Mouse (Mus musculus): ENCODE measurements around the gene Etv6. TPM values are rescaled to one million over a fixed set of nuclear protein-coding genes. Genes with fewer than 3 reads are reported as not detected.
A peak's percentile ranks its signal among the peaks of the same experiment; 100 is the strongest.
"Not testable (repeated sequence)": the region's sequence is repeated elsewhere in the genome, so short reads cannot be mapped to it uniquely, and the experiment has no call there.

Gene Etv6
- polyA plus RNA-seq (2015; fragmentation: Nextera tagmentation; extraction: Ambion mirVana) = 5.5 and 6.8 TPM in 2 replicates

GRCm38 (mm10) chr6:134035490-134036405 is at the start of gene Etv6:
Gene Etv6 (plus strand): TSS chr6:134035700.
- H3K4me1 ChIP-seq = peaks cover 39% of the 10 kb centered on the region

DNA sequence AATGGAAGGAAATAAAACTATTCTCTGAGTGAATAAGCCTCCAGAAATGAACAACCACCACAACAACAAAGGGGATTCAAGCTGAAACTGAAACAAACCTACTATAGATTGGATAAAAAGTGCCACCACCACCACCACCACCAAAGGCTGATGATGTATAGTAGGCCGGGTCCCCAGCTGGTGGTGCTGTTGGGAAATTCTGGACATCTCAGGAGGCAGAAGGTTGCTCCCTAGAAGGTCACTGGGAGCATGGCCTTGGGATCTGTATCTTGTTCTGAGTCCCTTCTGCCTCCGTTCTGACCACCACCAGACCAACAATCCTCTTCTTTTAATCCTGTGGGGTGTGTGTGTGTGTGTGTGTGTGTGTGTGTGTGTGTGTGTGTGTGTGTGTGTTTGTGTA is 49.3 kb upstream of the Etv6 start:
- ATAC-seq (replicated peaks) = no peak
- Histone ChIP-seq H3K4me1 (peaks cover 6% of the 10 kb centered on the region; the same call in 1 of the 2 replicates), H3K27ac (replicated peaks) (no peak overlapping the region), H3K36me3 (no peaks in the 10 kb centered on the region), H3K9me3 (no peaks in the 10 kb centered on the region), H3K4me3 (no peak overlapping the region), H3K9ac (replicated peaks) (no peak overlapping the region), H3K27me3 (no peaks in the 10 kb centered on the region), H3K4me2 (replicated peaks) (no peak overlapping the region)
- 77% methylated on average over 2 of the region's 2 CpGs for WGBS

More at GRCm38 (mm10) chr6:134035490-134036405, at the start of gene Etv6:
- Histone ChIP-seq H3K9ac (replicated peaks) (peak within 1 kb of the TSS; percentile 99), H3K36me3 (no peaks in the 10 kb centered on the region), H3K9me3 (no peaks in the 10 kb centered on the region), H3K27me3 (no peaks in the 10 kb centered on the region), H3K4me2 (replicated peaks) (peak within 1 kb of the TSS; percentile 65), H3K4me3 (peak within 1 kb of the TSS; percentile 72), H3K27ac (replicated peaks) (peak within 1 kb of the TSS; percentile 100)
- ATAC-seq (replicated peaks) = peak; percentile 66
- WGBS = under 1% methylated on average over 75 of the region's 78 CpGs

GRCm38 (mm10) chr6:133987068-133987591 is 48.4 kb upstream of the Etv6 start:
- Histone ChIP-seq H3K27ac (replicated peaks) (no peak overlapping the region), H3K36me3 (no peaks in the 10 kb centered on the region), H3K4me2 (replicated peaks) (no peak overlapping the region), H3K9ac (replicated peaks) (no peak overlapping the region), H3K9me3 (no peaks in the 10 kb centered on the region), H3K4me3 (no peak overlapping the region), H3K4me1 (peaks cover 6% of the 10 kb centered on the region; the same call in 1 of the 2 replicates), H3K27me3 (no peaks in the 10 kb centered on the region)
- WGBS = 48% methylated on average over 2 of the region's 2 CpGs
- no peak for ATAC-seq (replicated peaks)

- Histone ChIP-seq H3K4me3 (no peak overlapping the region), H3K27ac (replicated peaks) (no peak overlapping the region), H3K27me3 (no peaks in the 10 kb centered on the region), H3K36me3 (no peaks in the 10 kb centered on the region), H3K4me1 (peaks cover 6% of the 10 kb centered on the region; the same call in 1 of the 2 replicates), H3K4me2 (replicated peaks) (no peak overlapping the region), H3K9ac (replicated peaks) (no peak overlapping the region), H3K9me3 (no peaks in the 10 kb centered on the region)
- 39% methylated on average over 9 of the region's 9 CpGs for WGBS
- ATAC-seq (replicated peaks) = no peak
Observed at GRCm38 (mm10) chr6:133988011-133988410, 47.5 kb upstream of the Etv6 start.

GRCm38 (mm10) chr6:133997461-133997860 is 38.0 kb upstream of the Etv6 start:
- Histone ChIP-seq H3K9ac (replicated peaks) (no peak overlapping the region), H3K9me3 (no peaks in the 10 kb centered on the region), H3K4me2 (replicated peaks) (no peak overlapping the region), H3K27me3 (no peaks in the 10 kb centered on the region), H3K4me3 (no peak overlapping the region), H3K36me3 (no peaks in the 10 kb centered on the region), H3K4me1 (no peaks in the 10 kb centered on the region), H3K27ac (replicated peaks) (no peak overlapping the region)
- ATAC-seq (replicated peaks) = no peak
- WGBS = 90% methylated on average over 2 of the region's 2 CpGs

DNA sequence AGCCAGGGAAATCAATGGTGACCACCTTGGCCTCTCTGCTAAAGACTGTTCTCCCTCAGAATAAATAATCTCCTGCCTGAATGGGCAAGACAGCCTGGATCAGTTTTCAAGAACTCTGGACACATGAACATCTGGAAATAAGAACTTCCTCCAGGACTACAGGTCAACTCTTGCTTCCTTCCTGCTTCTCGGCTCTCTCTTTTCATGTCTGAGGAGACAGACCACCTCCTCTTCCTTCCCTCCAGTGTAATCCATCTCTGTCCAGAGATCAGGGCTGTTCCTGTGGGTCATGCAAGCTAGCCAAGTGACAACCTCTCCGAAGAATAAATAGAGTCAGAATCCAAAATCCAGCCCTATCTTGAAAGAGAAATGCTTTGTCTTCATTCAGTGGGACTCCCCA is 37.6 kb upstream of the Etv6 start:
- no peak overlapping the region for H3K9ac ChIP-seq (replicated peaks)
- H3K27ac ChIP-seq (replicated peaks) = no peak overlapping the region
- no peak overlapping the region for H3K4me3 ChIP-seq
- H3K27me3 ChIP-seq = no peaks in the 10 kb centered on the region
- no peak for ATAC-seq (replicated peaks)
- no peaks in the 10 kb centered on the region for H3K36me3 ChIP-seq
- H3K4me1 ChIP-seq = no peaks in the 10 kb centered on the region
- WGBS = 90% methylated on average over 2 of the region's 2 CpGs
- no peak overlapping the region for H3K4me2 ChIP-seq (replicated peaks)
- H3K9me3 ChIP-seq = no peaks in the 10 kb centered on the region

GRCm38 (mm10) chr6:134014488-134015110 is 20.9 kb upstream of the Etv6 start:
- not testable (repeated sequence) for H3K27ac ChIP-seq (replicated peaks); H3K9me3 ChIP-seq; H3K4me1 ChIP-seq; ATAC-seq (replicated peaks); H3K36me3 ChIP-seq; H3K4me3 ChIP-seq; H3K9ac ChIP-seq (replicated peaks); H3K4me2 ChIP-seq (replicated peaks); H3K27me3 ChIP-seq
- 67% methylated on average over 6 of the region's 12 CpGs for WGBS

GRCm38 (mm10) chr6:134018807-134019206 is 16.7 kb upstream of the Etv6 start:
- no peaks in the 10 kb centered on the region for H3K36me3 ChIP-seq
- H3K4me1 ChIP-seq = no peaks in the 10 kb centered on the region
- H3K9me3 ChIP-seq = no peaks in the 10 kb centered on the region
- H3K4me2 ChIP-seq (replicated peaks) = no peak overlapping the region
- WGBS = 95% methylated on average over 1 of the region's 1 CpGs
- no peak overlapping the region for H3K9ac ChIP-seq (replicated peaks)
- no peak for ATAC-seq (replicated peaks)
- H3K27ac ChIP-seq (replicated peaks) = no peak overlapping the region
- no peak overlapping the region for H3K4me3 ChIP-seq
- no peaks in the 10 kb centered on the region for H3K27me3 ChIP-seq

GRCm38 (mm10) chr6:134020821-134021220 is 14.7 kb upstream of the Etv6 start:
- no peaks in the 10 kb centered on the region for H3K4me1 ChIP-seq
- H3K27me3 ChIP-seq = no peaks in the 10 kb centered on the region
- H3K4me2 ChIP-seq (replicated peaks) = no peak overlapping the region
- no peak overlapping the region for H3K4me3 ChIP-seq
- ATAC-seq (replicated peaks) = no peak
- no peaks in the 10 kb centered on the region for H3K9me3 ChIP-seq
- H3K27ac ChIP-seq (replicated peaks) = no peak overlapping the region
- H3K36me3 ChIP-seq = no peaks in the 10 kb centered on the region
- H3K9ac ChIP-seq (replicated peaks) = no peak overlapping the region
- WGBS = 80% methylated on average over 6 of the region's 6 CpGs

DNA sequence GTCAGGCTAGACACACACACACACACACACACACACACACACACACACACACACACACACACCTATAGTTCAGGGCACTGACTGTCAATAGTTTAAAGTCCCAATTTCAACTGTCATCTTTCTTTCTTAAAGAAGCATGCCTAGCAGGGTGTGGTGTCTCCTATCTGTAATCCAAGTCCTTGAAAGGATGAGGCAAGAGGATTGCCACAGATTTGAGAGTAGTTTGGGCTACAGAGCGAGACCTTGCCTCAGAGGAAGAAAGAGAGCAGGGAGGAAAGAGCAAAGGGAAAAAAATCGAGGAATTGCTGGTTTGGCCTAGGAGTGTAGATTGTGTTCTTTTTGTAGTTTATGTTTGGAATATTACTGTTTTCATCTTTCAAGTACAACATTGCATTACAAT is 9.2 kb upstream of the Etv6 start:
- Histone ChIP-seq H3K9ac (replicated peaks) (no peak overlapping the region), H3K4me3 (no peak overlapping the region), H3K27me3 (no peaks in the 10 kb centered on the region), H3K4me2 (replicated peaks) (no peak overlapping the region), H3K9me3 (no peaks in the 10 kb centered on the region), H3K4me1 (no peaks in the 10 kb centered on the region), H3K36me3 (no peaks in the 10 kb centered on the region), H3K27ac (replicated peaks) (no peak overlapping the region)
- no peak for ATAC-seq (replicated peaks)
- 83% methylated on average over 2 of the region's 2 CpGs for whole genome bisulfite sequencing

DNA sequence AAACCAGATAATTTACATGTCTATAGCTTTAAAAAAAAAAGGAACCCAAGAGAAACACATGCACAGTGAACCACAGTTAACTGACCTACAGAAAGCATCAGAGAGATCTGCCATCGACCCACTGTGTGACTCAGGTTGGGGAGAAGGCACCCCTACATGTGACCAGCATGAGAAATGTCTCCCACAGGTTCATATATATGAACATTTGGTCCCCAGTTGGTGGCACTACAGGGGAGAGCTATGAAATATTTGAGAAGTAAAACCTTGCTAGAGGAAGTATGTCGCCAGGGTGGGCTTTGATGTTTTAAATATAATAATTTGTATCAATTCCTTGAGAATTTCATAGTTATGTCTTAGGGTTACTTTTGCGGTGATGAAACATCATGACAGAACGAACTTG is 8.5 kb upstream of the Etv6 start:
- no peak overlapping the region for H3K9ac ChIP-seq (replicated peaks)
- WGBS = 85% methylated on average over 4 of the region's 4 CpGs
- H3K36me3 ChIP-seq = no peaks in the 10 kb centered on the region
- H3K4me3 ChIP-seq = no peak overlapping the region
- H3K4me2 ChIP-seq (replicated peaks) = no peak overlapping the region
- H3K27ac ChIP-seq (replicated peaks) = no peak overlapping the region
- H3K9me3 ChIP-seq = no peaks in the 10 kb centered on the region
- H3K4me1 ChIP-seq = no peaks in the 10 kb centered on the region
- H3K27me3 ChIP-seq = no peaks in the 10 kb centered on the region
- no peak for ATAC-seq (replicated peaks)

- H3K4me2 ChIP-seq (replicated peaks) = no peak overlapping the region
- no peak overlapping the region for H3K27ac ChIP-seq (replicated peaks)
- H3K9ac ChIP-seq (replicated peaks) = no peak overlapping the region
- no peaks in the 10 kb centered on the region for H3K9me3 ChIP-seq
- no peaks in the 10 kb centered on the region for H3K27me3 ChIP-seq
- no peak for ATAC-seq (replicated peaks)
- H3K36me3 ChIP-seq = no peaks in the 10 kb centered on the region
- WGBS = 23% methylated on average over 7 of the region's 7 CpGs
- peaks cover 19% of the 10 kb centered on the region for H3K4me1 ChIP-seq
- no peak overlapping the region for H3K4me3 ChIP-seq
Observed at GRCm38 (mm10) chr6:134032451-134032850, 3.0 kb upstream of the Etv6 start.

Data from forebrain, embryonic 15.5 days (tissue).